Mouse (Mus musculus) hindbrain, embryonic 10.5 days (tissue): ENCODE results near the gene Qtrt1. TPM values are rescaled to one million over a fixed set of nuclear protein-coding genes. Genes with fewer than 3 reads are reported as not detected.

Experiments used
- DNase-seq: peaks from one replicate; pipeline ENCODE4 v3.0.0-alpha.2; 2017; ENCODE audit warnings: low spot score
- H3K27ac ChIP-seq: fragments of 300-500 bp; sonication (generic); 2 replicates; pipeline ENCODE4 v1.5.1; 2016; ENCODE audit warnings: mild to moderate bottlenecking, moderate library complexity
- H3K27me3 ChIP-seq: fragments of 300-500 bp; sonication (generic); 2 replicates; pipeline ENCODE4 v1.6.1; 2016; ENCODE audit warnings: mild to moderate bottlenecking; ENCODE audit not compliant: poor library complexity, insufficient read depth, severe bottlenecking
- H3K36me3 ChIP-seq: fragments of 300-500 bp; sonication (generic); 2 replicates; pipeline ENCODE4 v1.6.1; 2016; ENCODE audit warnings: mild to moderate bottlenecking, moderate library complexity
- H3K4me1 ChIP-seq: fragments of 300-500 bp; sonication (generic); replicated peaks from 2 replicates; pipeline ENCODE4 v1.6.1; 2016; ENCODE audit warnings: mild to moderate bottlenecking
- H3K4me3 ChIP-seq: fragments of 300-500 bp; sonication (generic); 2 replicates; pipeline ENCODE4 v1.5.1; 2016; ENCODE audit warnings: mild to moderate bottlenecking, moderate library complexity
- H3K9me3 ChIP-seq: fragments of 300-500 bp; sonication (generic); 2 replicates; pipeline ENCODE4 v1.6.1; 2016; ENCODE audit warnings: mild to moderate bottlenecking, moderate library complexity
- WGBS: fragments of 180-500 bp; shearing (Covaris S2); methylation state at CpG from one replicate; pipeline ENCODE4 v1.1.7; 2016; 5-methylcytosine and 5-hydroxymethylcytosine counted together
- polyA plus RNA-seq: library from polyadenylated mRNA; unstranded; fragments of >200 nt; fragmentation: Nextera tagmentation; extraction: Ambion mirVana; gene quantifications from 2 replicates; pipeline ENCODE4 v1.2.1, GENCODE M21; 2016

Qtrt1 gene
- polyA plus RNA-seq, 1 experiment from 2014 or later = 63.3 TPM

DNA sequence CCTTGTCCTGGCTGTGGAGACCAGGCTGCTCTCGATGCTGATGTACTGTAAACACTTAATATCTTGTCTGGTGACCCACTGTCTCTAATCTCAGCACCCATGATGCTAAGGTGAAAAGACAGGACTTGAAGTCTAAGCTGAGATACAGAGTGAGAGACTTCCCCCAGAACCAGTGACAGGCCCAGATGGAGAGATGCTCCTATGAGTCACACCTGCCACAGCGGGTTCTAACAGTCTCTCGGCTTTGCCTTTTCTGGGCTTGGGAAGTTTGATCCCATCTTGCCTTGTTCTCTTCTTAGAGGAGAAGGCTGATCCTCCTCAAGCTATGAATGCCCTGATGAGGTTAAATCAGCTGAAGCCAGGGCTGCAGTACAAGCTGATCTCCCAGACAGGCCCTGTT lies 14.5 kb upstream of the Qtrt1 start:
- Histone ChIP-seq H3K36me3 (peaks cover 100% of the 10 kb centered on the region), H3K9me3 (no peaks in the 10 kb centered on the region), H3K4me3 (no peak overlapping the region), H3K4me1 (no peaks in the 10 kb centered on the region), H3K27ac (no peak overlapping the region), H3K27me3 (no peaks in the 10 kb centered on the region)
- WGBS = 97% methylated on average over 3 of the region's 3 CpGs
- DNase-seq = no peak

DNA sequence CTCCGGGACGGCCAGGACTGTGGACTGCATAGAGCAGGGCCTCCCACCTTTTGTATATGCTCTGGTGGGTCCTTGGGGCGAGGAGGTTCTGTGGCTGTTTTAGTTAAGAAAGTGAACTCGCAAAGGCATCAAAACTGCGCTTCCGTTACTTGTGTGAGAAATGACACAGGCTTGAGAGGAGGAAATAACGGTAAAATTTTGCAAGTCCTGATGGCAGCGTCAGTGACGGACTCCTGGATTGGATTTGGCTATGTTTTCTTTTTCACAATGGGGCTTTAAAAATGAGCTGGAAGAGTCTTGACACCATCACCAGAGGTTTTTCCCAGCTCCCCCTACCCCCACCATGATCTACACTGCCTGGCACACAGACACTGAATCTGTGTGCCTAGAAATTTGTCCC lies 10.6 kb upstream of the Qtrt1 start:
- Histone ChIP-seq H3K36me3 (peaks cover 100% of the 10 kb centered on the region), H3K4me1 (no peaks in the 10 kb centered on the region; the same call in 1 of the 2 replicates), H3K9me3 (no peaks in the 10 kb centered on the region), H3K4me3 (no peak overlapping the region), H3K27me3 (no peaks in the 10 kb centered on the region), H3K27ac (no peak overlapping the region)
- no peak for DNase-seq
- 94% methylated on average over 9 of the region's 9 CpGs for WGBS

DNA sequence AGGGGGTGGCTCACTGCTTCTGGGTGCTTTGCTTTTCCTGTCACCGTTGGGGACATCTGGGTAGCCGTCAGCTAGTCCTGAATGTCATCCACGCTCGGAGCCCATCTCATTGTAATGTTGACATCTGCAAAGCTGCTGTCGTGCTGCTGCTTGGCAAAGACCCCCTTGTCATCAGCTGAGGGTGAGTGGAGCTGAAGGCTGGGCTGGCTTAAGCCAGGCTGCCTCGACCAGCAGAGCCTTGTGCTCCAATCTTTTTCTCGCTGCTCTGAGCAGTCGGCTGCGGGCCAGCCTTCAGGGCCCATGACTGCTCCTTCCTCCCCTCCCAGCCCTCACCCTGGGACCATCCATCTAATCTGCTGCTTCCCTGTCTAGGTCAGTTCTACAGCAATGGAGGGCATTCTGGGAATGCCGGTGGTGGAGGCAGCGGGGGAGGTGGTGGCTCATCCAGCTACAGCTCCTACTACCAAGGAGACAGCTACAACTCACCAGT lies 8.8 kb upstream of the Qtrt1 start:
- 89% methylated on average over 11 of the region's 11 CpGs for WGBS
- Histone ChIP-seq H3K36me3 (peaks cover 95% of the 10 kb centered on the region), H3K27me3 (no peaks in the 10 kb centered on the region), H3K4me1 (no peaks in the 10 kb centered on the region; the same call in 1 of the 2 replicates), H3K27ac (no peak overlapping the region), H3K4me3 (no peak overlapping the region), H3K9me3 (no peaks in the 10 kb centered on the region)
- no peak for DNase-seq

DNA sequence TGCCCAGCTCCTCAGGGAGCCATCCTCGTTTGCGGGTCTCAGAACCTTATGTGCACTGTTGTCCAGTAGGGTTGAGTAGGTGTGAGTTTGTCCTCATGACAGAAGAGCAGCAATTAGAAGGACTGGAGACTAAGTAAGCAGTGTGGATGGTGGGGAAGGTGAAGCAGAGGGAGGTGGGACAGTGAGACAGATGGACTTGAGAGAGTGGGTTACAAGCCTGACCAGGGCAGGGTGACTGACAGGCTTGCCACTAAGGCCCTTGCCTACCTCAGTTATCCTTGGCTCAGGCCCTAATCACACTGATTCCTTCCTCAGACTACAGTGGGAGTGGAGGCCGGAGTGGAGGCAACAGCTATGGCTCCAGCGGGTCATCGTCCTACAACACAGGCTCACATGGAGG lies 7.9 kb upstream of the Qtrt1 start:
- Histone ChIP-seq H3K9me3 (no peaks in the 10 kb centered on the region), H3K4me1 (no peaks in the 10 kb centered on the region; the same call in 1 of the 2 replicates), H3K36me3 (peaks cover 85% of the 10 kb centered on the region), H3K4me3 (no peak overlapping the region), H3K27ac (no peak overlapping the region), H3K27me3 (no peaks in the 10 kb centered on the region)
- WGBS = 96% methylated on average over 5 of the region's 5 CpGs
- DNase-seq = no peak

DNA sequence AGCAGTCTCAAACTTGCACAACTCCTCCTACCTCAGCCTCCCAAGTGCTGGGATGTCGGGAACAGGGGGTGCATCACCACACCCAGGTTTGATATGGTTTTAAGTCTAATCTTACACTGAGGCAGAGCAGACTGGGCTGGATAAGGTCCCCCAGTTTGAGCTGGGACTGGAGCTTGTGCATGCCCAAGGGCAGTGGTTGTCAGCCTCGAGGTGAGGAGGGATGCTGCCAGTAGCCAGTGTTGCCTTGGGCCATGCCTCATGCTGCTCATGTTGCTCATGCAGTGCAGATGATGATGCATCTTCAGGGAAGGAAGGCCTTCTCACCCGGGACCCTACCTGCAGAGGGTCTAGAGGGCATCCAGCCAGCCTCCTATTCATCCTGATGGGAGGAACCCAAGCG lies 6.1 kb upstream of the Qtrt1 start:
- peaks cover 67% of the 10 kb centered on the region for H3K36me3 ChIP-seq
- H3K4me1 ChIP-seq = no peaks in the 10 kb centered on the region; the same call in 1 of the 2 replicates
- H3K27ac ChIP-seq = no peak overlapping the region
- H3K27me3 ChIP-seq = no peaks in the 10 kb centered on the region
- DNase-seq = no peak
- WGBS = 75% methylated on average over 4 of the region's 4 CpGs
- H3K4me3 ChIP-seq = no peak overlapping the region
- H3K9me3 ChIP-seq = no peaks in the 10 kb centered on the region

DNA sequence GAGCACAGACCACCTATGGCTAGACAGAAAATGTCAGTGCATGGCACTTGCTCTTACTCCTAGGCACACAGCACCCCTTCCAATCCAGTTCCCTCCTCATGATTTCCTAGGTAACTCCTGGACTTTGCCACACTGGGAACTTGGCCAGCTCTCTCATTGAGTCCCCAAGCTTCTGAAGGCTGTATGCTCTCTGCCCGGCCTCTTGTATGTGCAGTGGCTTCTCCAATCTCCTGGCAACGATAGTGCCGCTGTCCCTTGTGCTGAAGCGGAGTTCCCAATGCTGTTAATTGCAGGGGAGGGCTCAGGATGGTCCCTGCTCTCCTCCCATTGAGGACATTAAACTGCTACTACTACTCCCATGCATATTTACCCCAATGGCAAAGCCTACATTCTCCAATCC lies 3.7 kb upstream of the Qtrt1 start:
- Histone ChIP-seq H3K27me3 (no peaks in the 10 kb centered on the region), H3K4me3 (no peak overlapping the region), H3K9me3 (no peaks in the 10 kb centered on the region), H3K36me3 (peaks cover 43% of the 10 kb centered on the region), H3K4me1 (peaks cover 17% of the 10 kb centered on the region), H3K27ac (no peak overlapping the region)
- WGBS = 21% methylated on average over 4 of the region's 4 CpGs
- DNase-seq = peak; percentile 19

DNA sequence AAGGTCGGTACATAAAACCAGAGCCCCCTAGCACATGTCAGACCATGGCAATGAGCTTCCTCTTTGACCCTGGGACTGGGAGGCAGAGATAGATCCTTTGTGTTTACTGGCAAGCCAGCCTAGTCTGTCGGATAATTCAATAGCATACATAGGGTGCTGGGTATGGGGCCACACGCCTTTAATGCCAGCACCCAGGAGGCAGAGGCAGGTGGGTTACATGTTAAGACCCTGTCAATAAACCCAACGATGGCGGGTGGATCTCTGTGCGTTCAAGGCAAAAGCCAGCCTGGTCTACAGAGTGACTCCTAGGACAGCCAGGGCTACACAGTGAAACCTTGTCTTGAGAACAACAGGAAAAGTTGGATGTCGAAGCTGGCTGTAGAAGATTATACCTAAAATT lies 3.0 kb upstream of the Qtrt1 start:
- H3K27me3 ChIP-seq = no peaks in the 10 kb centered on the region
- no peaks in the 10 kb centered on the region for H3K9me3 ChIP-seq
- H3K36me3 ChIP-seq = peaks cover 37% of the 10 kb centered on the region
- no peak overlapping the region for H3K4me3 ChIP-seq
- no peak overlapping the region for H3K27ac ChIP-seq
- 79% methylated on average over 7 of the region's 7 CpGs for WGBS
- peaks cover 18% of the 10 kb centered on the region for H3K4me1 ChIP-seq
- no peak for DNase-seq

DNA sequence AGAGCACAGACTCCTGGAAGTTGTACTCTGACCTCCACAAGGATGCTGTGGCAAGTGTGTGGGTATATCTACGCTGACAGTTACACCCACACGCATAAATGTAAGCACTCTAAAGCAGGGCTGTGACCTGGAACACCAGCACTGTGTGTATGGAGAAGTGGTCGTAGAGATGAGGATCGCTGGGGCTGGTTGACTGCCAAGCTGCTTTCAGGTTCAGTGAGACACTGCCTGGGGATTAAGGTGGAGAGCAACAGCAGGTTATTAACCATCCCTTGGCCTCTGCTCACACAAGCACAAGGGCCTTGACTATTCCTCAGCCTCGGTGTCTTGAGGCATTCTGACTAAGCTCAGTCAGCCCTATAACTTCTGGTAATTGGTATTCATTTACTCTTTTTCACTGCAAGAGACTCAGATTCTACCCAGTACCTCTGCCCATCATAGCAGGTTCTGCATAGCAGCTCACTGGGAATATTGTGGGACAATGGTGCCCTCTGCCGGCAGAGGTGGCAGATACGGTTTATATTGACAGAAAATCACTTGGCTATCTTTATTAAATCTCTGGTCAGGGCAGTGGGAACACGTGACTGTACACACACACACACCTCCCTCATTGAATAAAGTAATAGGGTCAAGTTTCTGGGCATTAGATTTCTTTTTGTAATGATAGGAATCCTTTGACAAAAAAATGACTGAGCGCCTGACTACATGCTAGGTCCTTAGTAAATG lies 1.9 kb upstream of the Qtrt1 start:
- Histone ChIP-seq H3K36me3 (peaks cover 37% of the 10 kb centered on the region), H3K4me3 (no peak overlapping the region), H3K27ac (no peak overlapping the region), H3K27me3 (no peaks in the 10 kb centered on the region), H3K4me1 (peaks cover 18% of the 10 kb centered on the region), H3K9me3 (no peaks in the 10 kb centered on the region)
- peak; percentile 85 for DNase-seq
- 37% methylated on average over 9 of the region's 9 CpGs for WGBS

DNA sequence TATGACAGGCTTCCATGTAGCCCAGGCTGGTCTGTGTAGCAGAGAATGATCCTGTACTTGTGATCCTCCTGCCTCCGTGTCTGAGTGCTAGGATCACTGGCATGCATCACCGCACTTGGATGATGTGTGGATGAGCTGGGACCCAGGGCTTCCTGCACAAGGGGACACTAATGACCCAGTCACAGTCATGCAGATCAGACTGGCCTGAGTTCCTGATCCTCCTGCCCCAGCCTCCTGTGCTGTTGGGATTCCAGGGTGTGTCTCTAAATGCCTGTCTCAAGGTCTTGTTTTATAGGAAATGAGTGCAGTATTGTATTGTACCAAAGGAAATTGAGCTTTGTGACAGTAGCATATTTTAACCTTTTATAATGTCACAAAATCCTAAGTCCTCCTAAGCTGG lies 6.2 kb downstream of the Qtrt1 start:
- H3K27ac ChIP-seq = no peak overlapping the region
- no peaks in the 10 kb centered on the region for H3K27me3 ChIP-seq
- no peaks in the 10 kb centered on the region for H3K9me3 ChIP-seq
- 86% methylated on average over 2 of the region's 2 CpGs for WGBS
- 0 out of 2 replicates have a peak, but pooled peaks cover 1% of the 10 kb centered on the region for H3K4me1 ChIP-seq
- no peak overlapping the region for H3K4me3 ChIP-seq
- peaks cover 85% of the 10 kb centered on the region for H3K36me3 ChIP-seq
- no peak for DNase-seq

DNA sequence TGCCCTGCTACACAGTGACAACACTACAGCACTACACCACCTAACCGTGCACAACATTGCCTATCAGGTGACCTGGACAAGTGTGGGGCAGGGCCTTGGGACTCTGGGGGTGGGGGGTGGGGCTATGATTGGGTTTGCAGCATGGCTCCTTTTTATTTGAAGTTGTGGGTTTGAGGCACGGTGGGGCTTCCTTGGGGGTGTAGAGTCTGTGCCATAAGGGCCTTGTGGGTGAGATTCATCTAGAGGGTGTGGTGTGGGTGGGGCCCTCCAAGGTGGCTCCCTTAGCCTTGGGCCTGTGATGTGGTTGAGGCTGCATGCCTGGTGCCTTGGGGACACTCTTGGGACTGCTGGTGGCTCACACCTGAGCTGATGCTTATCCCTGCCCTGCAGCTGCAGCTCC lies 8.0 kb downstream of the Qtrt1 start:
- WGBS = 91% methylated on average over 2 of the region's 2 CpGs
- no peaks in the 10 kb centered on the region for H3K9me3 ChIP-seq
- H3K4me3 ChIP-seq = no peak overlapping the region
- no peak for DNase-seq
- peaks cover 75% of the 10 kb centered on the region for H3K36me3 ChIP-seq
- H3K27ac ChIP-seq = no peak overlapping the region
- H3K27me3 ChIP-seq = no peaks in the 10 kb centered on the region
- H3K4me1 ChIP-seq = 0 out of 2 replicates have a peak, but pooled peaks cover 4% of the 10 kb centered on the region

DNA sequence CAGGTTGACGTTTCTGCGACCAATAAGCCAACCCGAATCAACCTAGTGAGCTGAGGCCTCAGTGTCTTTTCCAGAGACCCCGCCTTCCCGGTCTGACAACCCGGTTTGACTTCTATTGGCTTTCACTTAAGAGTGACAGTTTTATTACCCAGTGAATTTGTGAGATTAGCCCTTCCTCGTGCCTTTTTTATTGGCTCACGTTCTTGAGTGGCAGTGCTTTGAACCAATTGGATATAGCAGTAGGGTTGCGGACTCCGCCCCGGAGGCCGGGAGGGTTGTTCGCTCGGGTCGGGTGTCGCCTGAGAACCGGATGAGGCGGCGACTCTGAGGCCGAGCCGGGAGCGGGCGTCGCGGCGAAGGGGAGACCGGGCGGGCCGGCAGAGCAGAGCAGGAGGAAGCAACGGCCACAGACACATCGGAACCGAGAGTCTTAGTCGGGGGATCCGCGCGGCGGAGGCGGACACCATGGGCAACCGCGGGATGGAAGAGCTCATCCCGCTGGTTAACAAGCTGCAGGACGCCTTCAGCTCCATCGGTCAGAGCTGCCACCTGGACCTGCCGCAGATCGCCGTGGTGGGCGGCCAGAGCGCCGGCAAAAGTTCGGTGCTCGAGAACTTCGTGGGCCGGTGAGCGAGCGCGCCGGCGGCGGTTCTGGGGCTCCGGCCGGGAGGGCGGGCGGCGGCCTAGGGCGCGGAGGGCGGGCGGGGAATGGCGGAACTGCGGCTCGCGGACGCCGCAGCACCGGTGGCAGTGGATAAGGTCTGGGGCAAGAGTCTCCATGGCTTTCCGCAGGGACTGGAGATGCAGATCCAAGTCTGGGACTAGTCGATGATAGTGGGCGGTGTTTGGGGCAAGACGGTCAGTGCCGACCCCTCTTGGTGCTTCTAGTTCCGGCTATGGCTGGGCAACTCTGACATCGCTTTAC lies 13.3 kb downstream of the Qtrt1 start, which contains the start of gene Dnm2:
TSS of gene Dnm2 (plus strand) at position 278 of the 925 bp plus-strand sequence.
- H3K27me3 ChIP-seq = no peaks in the 10 kb centered on the region
- H3K4me3 ChIP-seq = peak within 1 kb of the TSS; percentile 94
- WGBS = under 1% methylated on average over 82 of the region's 82 CpGs
- peak within 1 kb of the TSS; percentile 90 for H3K27ac ChIP-seq
- H3K9me3 ChIP-seq = no peaks in the 10 kb centered on the region
- H3K4me1 ChIP-seq = peaks cover 25% of the 10 kb centered on the region
- peaks cover 24% of the 10 kb centered on the region for H3K36me3 ChIP-seq
- DNase-seq = peak; percentile 97

DNA sequence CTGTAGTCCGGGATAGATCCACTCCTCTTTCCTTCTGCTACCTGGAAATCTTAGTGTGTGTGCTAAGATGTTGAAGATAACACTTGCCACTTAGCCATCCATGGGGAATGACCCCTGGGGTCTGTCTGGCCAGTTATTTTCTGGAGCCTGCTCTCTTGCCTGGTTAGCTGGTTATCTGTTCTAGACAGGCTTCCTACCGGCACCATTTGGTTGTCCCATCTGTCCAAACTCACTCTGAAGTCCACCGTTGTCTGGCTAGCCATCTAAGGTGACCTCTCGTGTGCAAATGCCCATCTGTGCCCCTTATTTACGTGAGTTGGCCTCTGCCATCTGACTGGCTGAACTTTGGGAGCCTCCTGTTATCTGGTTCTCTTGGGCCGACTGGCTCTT lies 13.9 kb downstream of the Qtrt1 start:
- Histone ChIP-seq H3K27ac (peak overlapping the region; percentile 90), H3K4me1 (peaks cover 25% of the 10 kb centered on the region), H3K4me3 (peak overlapping the region; percentile 94), H3K27me3 (no peaks in the 10 kb centered on the region), H3K9me3 (no peaks in the 10 kb centered on the region), H3K36me3 (peaks cover 17% of the 10 kb centered on the region)
- WGBS = 16% methylated on average over 6 of the region's 6 CpGs
- no peak for DNase-seq

DNA sequence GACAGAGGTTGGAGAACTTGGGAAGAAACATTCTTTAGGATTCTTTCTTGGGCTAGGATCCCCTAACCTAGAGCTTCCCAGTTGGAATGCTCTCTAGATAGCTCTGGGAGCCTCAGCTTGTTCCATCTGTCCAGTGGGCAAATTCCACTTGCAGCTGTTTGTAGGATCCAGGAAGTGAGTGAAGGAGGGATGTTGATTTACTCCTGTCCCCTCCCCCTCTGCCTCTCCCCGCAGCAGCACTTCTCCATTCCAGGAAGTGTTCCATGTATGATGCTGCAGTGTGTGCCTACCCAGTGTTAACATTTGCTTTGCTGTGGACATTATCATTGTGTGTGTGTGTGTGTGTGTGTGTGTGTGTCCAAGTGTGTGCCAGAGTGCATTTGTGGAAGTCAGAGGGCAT lies 14.4 kb downstream of the Qtrt1 start:
- H3K36me3 ChIP-seq = peaks cover 13% of the 10 kb centered on the region
- 44% methylated on average over 1 of the region's 1 CpGs for WGBS
- no peaks in the 10 kb centered on the region for H3K9me3 ChIP-seq
- no peak for DNase-seq
- peak overlapping the region; percentile 94 for H3K4me3 ChIP-seq
- peaks cover 25% of the 10 kb centered on the region for H3K4me1 ChIP-seq
- H3K27ac ChIP-seq = peak overlapping the region; percentile 90; the same call in 1 of the 2 replicates
- no peaks in the 10 kb centered on the region for H3K27me3 ChIP-seq
